Mouse (Mus musculus): ENCODE data around the gene Gm39566.
"Not testable (repeated sequence)": the region's sequence is repeated elsewhere in the genome, so short reads cannot be mapped to it uniquely, and the experiment has no call there.

The Gm39566 gene

GRCm38 (mm10) chr11:69815155-69815554 is at the start of gene Gm39566:
Gene Gm39566 (minus strand): TSS chr11:69815298.
- DNase-seq (ENCODE audit: extremely low read depth, low read depth) = no peak

DNA sequence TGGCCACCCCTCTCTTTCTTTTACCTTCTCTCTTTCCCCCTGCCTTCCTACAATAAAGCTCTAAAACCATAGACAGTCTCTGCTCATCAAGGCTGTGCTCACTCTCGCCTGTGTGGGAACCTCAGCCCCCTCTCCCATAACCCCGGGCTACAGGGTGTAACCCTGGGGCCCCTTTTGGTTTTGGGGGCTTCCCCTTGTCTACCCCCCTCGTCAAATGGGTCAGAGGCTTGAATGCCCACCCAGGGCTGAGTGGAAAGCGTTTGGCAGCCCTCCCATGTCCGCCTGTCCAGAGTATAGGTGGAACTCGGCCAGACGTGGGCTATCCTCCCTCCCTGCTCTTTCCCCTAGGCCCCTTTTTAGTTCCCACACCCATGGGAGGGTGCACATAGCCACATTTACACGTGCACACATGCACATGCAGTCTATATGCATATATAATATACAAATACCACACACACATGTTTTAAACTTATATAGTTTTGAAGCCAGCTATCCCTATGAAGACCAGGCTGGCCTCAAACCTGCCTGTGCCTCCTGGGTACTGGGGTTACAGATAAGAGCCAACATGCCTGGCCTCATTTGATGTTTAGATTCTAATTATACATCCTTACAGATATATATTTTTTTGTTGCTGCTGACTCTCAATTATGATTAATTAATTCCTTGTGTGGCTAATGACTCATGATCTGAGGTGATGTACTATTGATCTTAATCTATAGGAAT is 49.2 kb upstream of the Gm39566 start:
- DNase-seq (ENCODE audit: extremely low read depth, low read depth) = no peak

DNA sequence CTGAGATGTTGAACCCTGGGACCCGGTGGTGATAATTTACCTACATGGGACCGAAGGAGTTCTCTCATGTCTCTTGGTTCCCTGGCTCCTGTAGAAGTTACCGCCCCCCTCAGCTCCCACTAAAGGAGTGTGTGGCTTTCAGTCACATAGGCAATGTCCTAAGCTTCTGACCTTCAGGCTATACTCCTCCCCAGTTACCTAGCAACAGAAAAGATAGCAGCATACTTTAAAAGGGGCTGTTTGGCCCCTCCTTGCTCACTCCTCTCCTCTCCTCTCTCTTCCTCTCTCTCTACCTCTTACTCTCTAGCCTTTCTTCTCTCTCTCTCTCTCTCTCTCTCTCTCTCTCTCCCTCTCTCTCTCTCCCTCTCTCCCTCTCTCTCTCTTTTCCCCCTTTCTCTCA is 48.6 kb upstream of the Gm39566 start:
- not testable (repeated sequence) for DNase-seq (ENCODE audit: extremely low read depth, low read depth)

GRCm38 (mm10) chr11:69858113-69858998 is 43.3 kb upstream of the Gm39566 start, which contains the start of gene Tnk1:
Gene Tnk1 (minus strand): TSS chr11:69858730.
- DNase-seq (ENCODE audit: extremely low read depth, low read depth) = no peak

- DNase-seq (ENCODE audit: extremely low read depth, low read depth) = no peak
Observed at GRCm38 (mm10) chr11:69855347-69855746, 40.2 kb upstream of the Gm39566 start.

- no peak for DNase-seq (ENCODE audit: extremely low read depth, low read depth)
Observed at GRCm38 (mm10) chr11:69854680-69855079, 39.6 kb upstream of the Gm39566 start.

DNA sequence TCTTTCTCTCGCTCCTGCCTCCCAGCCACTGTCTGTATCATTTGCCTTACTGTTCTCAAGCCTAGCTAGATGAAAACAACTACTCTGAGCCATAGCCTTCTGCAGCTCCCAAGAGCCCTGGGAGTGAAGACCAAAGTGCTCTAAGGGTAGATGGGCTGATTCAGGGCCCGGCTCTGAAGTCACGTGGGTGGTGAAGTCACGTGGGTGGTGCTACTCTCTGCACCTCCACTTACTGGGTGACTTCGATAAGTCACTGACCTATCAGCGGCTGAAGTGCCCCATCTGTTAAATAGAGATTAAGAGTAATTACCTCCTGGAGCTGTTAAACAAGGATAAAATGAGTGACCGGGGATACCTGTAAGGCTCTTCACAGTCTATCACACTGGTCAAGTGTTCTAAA is 38.9 kb upstream of the Gm39566 start:
- peak; percentile 95 for DNase-seq (ENCODE audit: extremely low read depth, low read depth)

DNA sequence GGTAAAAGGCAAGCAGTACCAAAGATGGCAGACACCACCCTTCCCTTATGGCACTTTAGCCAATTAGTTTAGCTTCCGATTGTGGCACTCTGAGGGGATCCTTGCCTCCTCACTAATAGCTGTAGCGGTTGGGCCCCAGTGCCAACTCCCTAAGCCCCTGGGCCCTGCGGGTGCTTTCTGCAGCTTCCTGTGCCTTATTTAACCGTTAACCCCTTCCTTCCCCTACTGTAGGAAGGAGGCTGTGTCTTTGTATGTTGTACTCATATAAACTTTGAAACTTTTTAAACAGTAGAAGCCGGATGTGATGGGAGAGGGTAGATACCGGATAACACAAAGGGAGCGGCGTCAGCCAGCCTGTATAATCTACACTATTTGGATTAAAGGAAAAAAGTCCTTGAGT is 35.7 kb upstream of the Gm39566 start:
- no peak for DNase-seq (ENCODE audit: extremely low read depth, low read depth)

- DNase-seq (ENCODE audit: extremely low read depth, low read depth) = no peak
Observed at GRCm38 (mm10) chr11:69849884-69850283, 34.8 kb upstream of the Gm39566 start.

DNA sequence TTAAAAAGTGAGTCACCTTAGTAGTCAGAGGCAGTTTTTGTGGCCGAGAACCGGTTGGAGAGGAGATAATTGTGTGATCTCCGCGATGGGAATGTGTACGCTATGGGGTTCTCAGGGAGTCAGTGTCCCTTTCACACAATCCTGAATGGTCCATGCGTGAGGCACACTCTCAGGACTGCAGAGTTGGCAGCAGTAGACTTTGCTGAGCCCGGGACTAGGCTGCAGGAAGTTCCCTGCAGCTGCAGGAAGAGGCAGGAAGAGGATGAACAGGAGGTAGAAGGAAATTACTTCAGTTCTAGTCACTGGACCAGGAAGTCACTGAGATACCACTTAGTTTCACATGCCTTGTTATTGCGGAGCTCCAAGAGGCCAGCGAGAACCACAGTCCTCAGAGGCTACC is 34.0 kb upstream of the Gm39566 start:
- DNase-seq (ENCODE audit: extremely low read depth, low read depth) = no peak

DNA sequence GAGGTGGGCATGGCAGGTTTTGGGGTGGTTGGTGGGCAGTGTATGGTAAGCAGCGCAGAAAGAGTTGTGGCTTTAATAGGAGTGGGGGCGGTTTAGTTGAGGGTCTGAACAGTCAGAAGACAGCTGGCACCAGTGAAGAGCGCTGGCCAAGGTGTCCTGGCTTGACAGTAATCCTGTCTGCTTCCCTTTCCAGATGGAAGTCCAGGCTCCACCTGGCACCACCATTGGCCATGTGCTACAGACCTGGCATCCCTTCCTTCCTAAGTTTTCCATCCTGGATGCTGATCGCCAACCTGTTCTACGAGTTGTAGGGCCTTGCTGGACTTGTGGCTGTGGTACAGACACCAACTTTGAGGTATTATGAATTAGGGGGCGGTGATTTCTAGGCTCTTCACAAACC is 32.9 kb upstream of the Gm39566 start:
- no peak for DNase-seq (ENCODE audit: extremely low read depth, low read depth)

GRCm38 (mm10) chr11:69846738-69847688 is 31.9 kb upstream of the Gm39566 start:
- DNase-seq (ENCODE audit: extremely low read depth, low read depth) = no peak

DNA sequence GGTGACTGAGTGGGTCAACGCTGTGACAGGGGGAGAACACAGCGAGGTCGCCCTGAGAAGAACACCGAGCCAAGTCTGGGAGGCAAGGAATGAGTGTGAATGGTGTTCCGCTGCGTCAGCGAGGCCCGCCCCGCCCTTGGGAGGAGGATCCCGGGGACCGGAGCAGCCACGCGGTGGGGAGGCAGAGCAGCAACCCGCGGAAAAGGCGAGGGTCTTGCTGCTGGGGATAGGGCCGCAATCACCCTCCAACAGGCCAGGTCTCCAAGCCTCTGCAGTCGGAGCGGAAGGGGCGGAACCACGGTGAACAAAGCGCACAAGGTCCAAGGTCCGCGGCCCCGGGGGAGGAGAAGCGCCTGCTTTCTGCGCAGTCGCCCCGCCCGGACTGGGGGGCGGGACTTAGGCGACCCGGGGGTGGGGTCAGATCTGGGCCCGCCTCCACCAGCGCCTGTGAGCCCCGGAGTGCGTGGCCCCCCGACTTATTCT is 31.1 kb upstream of the Gm39566 start, which contains the start of gene Plscr3:
Gene Plscr3 (plus strand): TSS at position 179 of the 483 bp plus-strand sequence.
- peak; percentile 80 for DNase-seq (ENCODE audit: extremely low read depth, low read depth)

- DNase-seq (ENCODE audit: extremely low read depth, low read depth) = peak; percentile 49
Observed at GRCm38 (mm10) chr11:69838714-69839104, 23.6 kb upstream of the Gm39566 start.

DNA sequence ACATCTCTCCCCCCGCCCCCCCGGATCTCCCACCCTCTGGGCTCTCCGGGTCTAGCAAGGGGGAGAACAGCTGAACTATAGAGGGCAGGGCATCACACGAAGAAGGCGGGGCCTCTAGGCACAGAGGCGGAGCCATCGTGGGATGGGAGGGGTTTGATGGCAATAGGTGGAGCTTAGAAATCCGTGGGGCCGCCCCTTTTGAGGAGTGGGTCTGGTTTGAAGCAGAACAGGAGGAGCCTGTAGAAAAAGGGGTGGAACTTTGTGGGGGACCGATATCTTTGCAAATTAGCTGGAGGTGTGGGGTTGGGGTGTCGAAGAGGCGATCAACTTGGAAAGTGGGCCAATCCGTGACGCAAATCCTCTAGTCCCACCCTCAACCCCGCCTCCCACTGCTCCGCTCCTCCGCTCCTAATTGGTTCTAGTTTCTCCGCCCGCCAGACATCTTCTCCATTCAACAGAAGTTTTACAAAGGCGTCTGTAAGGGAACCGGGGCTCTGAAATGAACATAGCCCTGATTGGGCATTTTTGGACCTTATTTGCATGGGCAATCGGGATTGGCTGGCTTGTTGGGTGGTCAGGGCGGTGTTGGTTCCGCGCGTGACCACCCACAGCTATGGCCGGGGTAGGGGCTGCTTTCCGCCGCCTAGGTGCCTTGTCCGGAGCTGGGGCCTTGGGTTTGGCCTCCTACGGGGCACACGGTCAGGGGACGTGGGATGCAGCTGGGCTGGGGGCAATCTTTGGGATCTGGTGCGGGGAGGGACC is 23.0 kb upstream of the Gm39566 start, which contains the start of gene Tmem256:
Gene Tmem256 (plus strand): TSS at position 563 of the 762 bp plus-strand sequence.
- peak; percentile 98 for DNase-seq (ENCODE audit: extremely low read depth, low read depth)

DNA sequence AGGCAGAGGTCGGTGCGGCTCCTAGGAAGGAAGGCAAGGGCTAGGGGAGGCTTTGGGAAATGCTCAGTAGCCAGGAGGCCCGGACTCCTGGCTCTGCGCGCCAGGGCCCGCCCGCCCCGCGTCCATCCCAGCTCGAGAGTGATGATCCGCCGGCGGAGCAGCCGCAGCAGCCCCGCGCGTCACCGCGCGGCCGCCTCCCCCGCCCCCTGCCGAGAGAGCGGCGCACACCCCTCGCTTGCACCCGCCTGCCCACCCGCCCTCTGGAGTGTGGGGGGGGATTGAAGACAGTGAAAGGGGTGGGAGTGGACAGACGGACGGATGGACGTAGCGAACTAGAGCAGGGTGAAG is 22.5 kb upstream of the Gm39566 start, which contains the start of gene Nlgn2:
Gene Nlgn2 (minus strand): TSS at position 181 of the 348 bp plus-strand sequence.
- no peak for DNase-seq (ENCODE audit: extremely low read depth, low read depth)

DNA sequence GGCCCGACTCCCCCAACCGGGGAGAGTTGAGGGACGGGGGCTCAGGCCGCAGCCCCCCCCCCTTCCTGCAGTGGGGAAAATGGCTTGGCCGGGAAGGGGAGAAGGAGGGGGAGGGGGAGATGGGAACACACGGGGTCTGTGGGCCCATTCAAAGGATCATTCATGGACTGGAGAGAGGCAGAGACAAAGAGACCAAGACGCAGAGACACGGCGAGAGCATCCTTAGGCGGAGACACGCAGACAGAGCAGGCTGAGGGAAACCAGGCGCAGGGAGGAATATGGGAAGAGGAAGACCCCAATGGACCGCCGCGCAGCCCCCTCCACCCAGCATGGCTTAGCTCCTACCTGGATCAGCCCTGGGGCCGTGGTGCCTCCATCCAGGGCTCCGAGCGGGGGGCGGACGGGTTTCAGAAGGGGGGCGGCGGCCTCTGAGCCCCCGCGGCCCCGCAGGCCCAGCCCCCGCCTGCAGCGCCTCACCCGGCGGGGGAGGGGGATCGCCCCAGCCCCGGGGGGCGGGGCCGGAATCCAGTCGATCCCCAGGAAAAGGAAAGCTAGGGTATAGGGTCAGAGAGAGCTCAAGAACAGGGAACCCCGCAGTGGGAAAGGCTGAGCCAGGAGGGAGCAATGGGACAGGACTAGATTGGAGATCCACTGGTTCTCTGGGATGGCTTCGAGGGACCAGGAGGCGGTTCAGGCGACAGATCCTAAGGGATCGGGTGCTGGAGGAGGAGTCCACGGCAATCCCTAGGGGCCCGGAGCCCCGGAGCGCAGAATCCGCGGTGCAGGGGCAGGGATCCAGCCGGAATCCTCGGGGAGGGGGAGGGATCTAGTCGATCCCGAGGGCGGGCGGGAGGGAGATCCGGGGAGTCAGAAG is 21.8 kb upstream of the Gm39566 start:
- no peak for DNase-seq (ENCODE audit: extremely low read depth, low read depth)

DNA sequence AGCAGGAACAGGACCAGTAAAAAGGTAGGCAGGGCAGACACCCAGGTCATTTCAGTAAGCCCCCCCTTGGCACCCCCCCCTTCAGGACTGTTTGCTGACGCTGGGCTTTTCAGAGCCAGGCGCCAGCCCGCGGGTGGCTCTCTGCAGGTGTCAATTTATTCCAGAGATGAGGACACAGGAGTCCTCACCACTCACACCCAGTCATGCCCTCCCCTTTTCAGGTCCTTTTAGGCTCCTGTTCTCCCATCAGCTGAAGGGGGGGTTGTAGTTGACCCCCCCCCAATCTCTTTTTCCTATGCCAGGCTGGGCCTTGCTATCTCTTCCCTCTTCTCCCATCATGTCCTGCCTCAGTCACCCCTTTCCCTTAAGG is 20.9 kb upstream of the Gm39566 start:
- DNase-seq (ENCODE audit: extremely low read depth, low read depth) = no peak

DNA sequence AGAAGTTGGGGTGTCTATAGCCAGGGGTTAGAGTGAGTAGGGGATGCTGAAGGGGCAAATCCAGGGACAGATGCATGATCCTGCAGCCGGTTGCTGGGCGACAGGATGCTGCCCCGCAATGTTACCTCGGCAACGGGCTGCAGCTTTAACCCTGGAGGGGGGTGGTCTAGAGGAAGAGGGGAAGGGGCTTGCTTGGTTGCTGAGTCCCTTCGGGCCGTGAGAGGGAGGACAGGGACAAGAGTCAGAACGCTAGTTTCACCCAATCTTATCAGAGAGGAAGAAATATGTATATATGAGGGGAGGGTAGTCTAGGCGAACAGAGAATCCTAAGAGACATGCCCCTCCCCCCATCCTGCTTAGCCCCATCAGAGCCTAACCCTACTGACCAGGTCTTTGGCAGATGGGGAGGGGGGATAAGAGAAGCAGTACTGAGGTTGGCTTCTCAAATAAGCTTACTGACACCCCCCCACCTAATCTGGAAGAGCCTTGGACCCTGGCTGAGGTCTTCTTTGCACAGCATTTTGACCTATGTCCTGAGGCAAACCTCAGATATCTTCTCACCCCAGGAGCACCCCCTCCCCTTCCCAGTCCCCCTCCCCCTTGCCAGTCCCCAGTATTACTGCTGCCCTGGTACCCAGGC is 20.3 kb upstream of the Gm39566 start:
- no peak for DNase-seq (ENCODE audit: extremely low read depth, low read depth)

All from MEL-GATA-1-ER (cell line).